Mouse (Mus musculus) bone marrow macrophage, adult 2 months (primary cell): ENCODE results near the gene Gfod1. TPM values are rescaled to one million over a fixed set of nuclear protein-coding genes. Genes with fewer than 3 reads are reported as not detected.

Experiments used
- H3K27ac ChIP-seq: 2 replicates; pipeline ENCODE4 v1.5.1; 2012; ENCODE audit warnings: low read depth, low read length; ENCODE audit not compliant: insufficient read depth
- H3K4me1 ChIP-seq: 2 replicates; pipeline ENCODE4 v1.6.1; 2012; ENCODE audit warnings: low read length; ENCODE audit not compliant: control insufficient read depth, insufficient read depth
- H3K4me3 ChIP-seq: 2 replicates; pipeline ENCODE4 v1.5.1; 2012; ENCODE audit warnings: mild to moderate bottlenecking, low read length, moderate library complexity; ENCODE audit not compliant: insufficient read depth
- CTCF ChIP-seq: IDR thresholded peaks from 2 replicates; pipeline ENCODE4 v1.5.1; 2012; ENCODE audit warnings: low read depth, mild to moderate bottlenecking, low read length, moderate library complexity
- POLR2A ChIP-seq: IDR thresholded peaks from 2 replicates; pipeline ENCODE4 v1.6.1; 2012; ENCODE audit warnings: mild to moderate bottlenecking, low read depth, low read length, borderline replicate concordance
- polyA plus RNA-seq: library from polyadenylated mRNA; stranded (reverse); fragments of >200 nt; gene quantifications from 2 replicates; pipeline ENCODE4 v1.2.4, GENCODE M21; 2012; ENCODE audit not compliant: missing spikeins, insufficient read depth, insufficient read length

Gene Gfod1
- polyA plus RNA-seq, 1 experiment: 0.31 TPM

DNA sequence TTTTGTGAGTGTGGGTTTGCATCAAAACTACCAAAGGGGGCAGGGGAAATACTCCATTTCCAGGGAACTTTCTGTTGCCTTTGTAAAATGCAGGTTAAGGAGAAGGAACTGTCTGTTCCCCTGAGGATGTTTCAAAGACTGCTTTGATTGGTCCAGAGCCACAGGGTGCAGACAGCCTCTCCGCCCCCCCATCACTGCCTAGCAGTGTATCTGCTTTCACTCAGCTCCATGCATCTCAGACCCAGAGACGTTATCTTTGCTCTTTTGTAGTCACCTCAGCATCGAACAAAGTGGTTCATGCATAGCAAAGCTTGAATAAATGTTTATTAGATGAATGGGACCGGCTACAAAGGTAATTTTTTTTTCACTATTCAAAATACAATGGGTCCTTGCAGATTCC, 38.9 kb downstream of the Gfod1 start:
- Histone ChIP-seq H3K27ac (no peak overlapping the region), H3K4me1 (peaks cover 13% of the 10 kb centered on the region), H3K4me3 (no peak overlapping the region)
- no peak for TF ChIP-seq POLR2A
- TF ChIP-seq CTCF: no peak

- TF ChIP-seq POLR2A (no peak), CTCF (no peak)
- Histone ChIP-seq H3K27ac (no peak overlapping the region), H3K4me3 (no peak overlapping the region), H3K4me1 (peaks cover 7% of the 10 kb centered on the region)
Measured at GRCm38 (mm10) chr13:43263646-43264045, 40.3 kb downstream of the Gfod1 start.

GRCm38 (mm10) chr13:43262114-43262739, 41.7 kb downstream of the Gfod1 start:
- Histone ChIP-seq H3K4me1 (peaks cover 7% of the 10 kb centered on the region), H3K27ac (no peak overlapping the region), H3K4me3 (no peak overlapping the region)
- TF ChIP-seq CTCF (no peak), POLR2A (no peak)

DNA sequence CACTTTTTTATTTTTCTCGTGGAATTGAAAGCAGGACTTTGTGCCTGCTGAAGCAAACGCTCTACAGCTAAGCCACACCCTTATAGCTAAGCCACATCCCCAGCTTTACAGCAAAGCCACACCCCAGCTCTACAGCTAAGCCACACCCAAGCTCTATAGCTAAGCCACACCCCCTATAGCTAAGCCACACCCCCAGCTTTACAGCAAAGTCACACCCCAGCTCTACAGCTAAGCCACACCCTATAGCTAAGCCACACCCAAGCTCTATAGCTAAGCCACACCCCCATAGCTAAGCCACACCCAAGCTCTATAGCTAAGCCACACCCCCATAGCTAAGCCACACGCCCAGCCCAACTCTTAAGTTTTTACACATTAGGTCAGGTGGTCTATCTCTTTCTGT, 42.7 kb downstream of the Gfod1 start:
- Histone ChIP-seq H3K4me3 (no peak overlapping the region), H3K4me1 (peaks cover 5% of the 10 kb centered on the region), H3K27ac (no peak overlapping the region)
- TF ChIP-seq CTCF (no peak), POLR2A (no peak)

DNA sequence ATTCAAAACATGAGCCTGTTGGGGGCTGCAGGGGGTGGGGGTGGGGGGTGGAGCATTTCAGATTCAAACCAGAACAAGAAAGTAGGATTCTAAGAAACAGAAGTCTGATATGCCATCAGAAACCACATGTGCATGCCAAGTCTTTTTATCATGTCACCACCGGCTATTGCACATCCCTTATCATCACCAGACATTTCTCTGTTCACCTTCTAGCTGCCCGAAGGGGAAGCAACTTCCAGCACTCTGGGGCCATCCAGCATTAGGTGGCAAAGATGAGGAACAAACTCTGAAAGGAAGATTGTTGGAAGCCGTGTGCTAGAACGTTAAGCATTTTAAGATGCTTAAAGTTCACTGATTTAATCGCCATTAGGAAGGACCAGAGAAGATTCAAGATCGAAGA, 43.2 kb downstream of the Gfod1 start:
- no peak overlapping the region for H3K4me3 ChIP-seq
- H3K27ac ChIP-seq: no peak overlapping the region
- TF ChIP-seq CTCF: no peak
- no peak for TF ChIP-seq POLR2A
- peaks cover under 1% of the 10 kb centered on the region for H3K4me1 ChIP-seq

GRCm38 (mm10) chr13:43256447-43256846, 47.5 kb downstream of the Gfod1 start:
- Histone ChIP-seq H3K4me1 (no peaks in the 10 kb centered on the region), H3K4me3 (no peak overlapping the region), H3K27ac (no peak overlapping the region)
- no peak for TF ChIP-seq POLR2A
- TF ChIP-seq CTCF: no peak

DNA sequence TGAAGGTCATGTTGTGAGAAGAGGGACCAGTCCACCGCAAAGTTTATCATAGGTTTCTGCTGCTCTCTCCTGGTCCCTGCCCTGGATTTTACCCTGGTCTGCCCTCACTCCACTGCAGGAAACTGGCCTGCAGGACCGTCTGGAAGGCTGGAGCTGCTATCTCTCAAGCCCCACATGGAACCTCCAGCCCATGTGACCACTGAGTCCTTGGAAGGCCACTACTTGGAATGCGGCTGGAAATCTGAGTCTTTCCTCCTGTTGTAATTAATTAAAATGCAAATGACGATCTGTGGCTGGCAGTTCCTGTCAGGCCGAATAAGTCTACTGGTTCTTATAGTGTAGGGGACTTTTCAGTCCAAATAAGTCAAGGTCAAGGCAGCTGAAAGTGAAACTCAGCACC, 50.4 kb downstream of the Gfod1 start:
- TF ChIP-seq POLR2A (no peak), CTCF (no peak)
- Histone ChIP-seq H3K4me1 (0 out of 2 replicates have a peak, but pooled peaks cover 2% of the 10 kb centered on the region), H3K27ac (no peak overlapping the region), H3K4me3 (no peak overlapping the region)

- no peak for TF ChIP-seq CTCF
- TF ChIP-seq POLR2A: no peak
- 0 out of 2 replicates have a peak, but pooled peaks cover 2% of the 10 kb centered on the region for H3K4me1 ChIP-seq
- H3K27ac ChIP-seq: no peak overlapping the region
- no peak overlapping the region for H3K4me3 ChIP-seq
Measured at GRCm38 (mm10) chr13:43252105-43252790, 51.7 kb downstream of the Gfod1 start.

GRCm38 (mm10) chr13:43251391-43251790, 52.6 kb downstream of the Gfod1 start:
- no peak overlapping the region for H3K27ac ChIP-seq
- TF ChIP-seq CTCF (no peak), POLR2A (no peak)
- H3K4me3 ChIP-seq: no peak overlapping the region
- 0 out of 2 replicates have a peak, but pooled peaks cover 2% of the 10 kb centered on the region for H3K4me1 ChIP-seq

GRCm38 (mm10) chr13:43250653-43251052, 53.3 kb downstream of the Gfod1 start:
- no peak overlapping the region for H3K4me3 ChIP-seq
- TF ChIP-seq POLR2A (no peak), CTCF (no peak)
- 0 out of 2 replicates have a peak, but pooled peaks cover 2% of the 10 kb centered on the region for H3K4me1 ChIP-seq
- H3K27ac ChIP-seq: no peak overlapping the region

DNA sequence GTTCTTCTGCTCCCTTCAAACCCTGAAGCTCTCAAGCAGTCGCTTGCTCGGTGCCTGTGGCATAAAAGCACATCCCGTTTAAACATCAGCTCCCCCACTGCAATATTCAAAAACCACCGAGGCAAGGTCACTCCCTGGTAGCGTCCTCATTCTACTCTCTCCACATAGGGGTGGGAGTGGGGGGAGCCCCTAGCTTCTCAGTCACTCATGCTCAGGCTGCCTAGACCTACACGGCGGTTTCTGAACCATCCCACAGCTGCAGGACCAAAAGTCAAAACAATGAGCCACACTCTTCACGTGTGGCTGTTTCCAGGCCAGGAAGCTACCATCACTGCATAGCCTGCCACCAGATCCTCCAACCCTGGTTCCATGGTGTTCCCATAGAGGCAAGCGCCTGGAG, 53.9 kb downstream of the Gfod1 start:
- TF ChIP-seq CTCF (no peak), POLR2A (no peak)
- Histone ChIP-seq H3K4me3 (no peak overlapping the region), H3K27ac (no peak overlapping the region), H3K4me1 (0 out of 2 replicates have a peak, but pooled peaks cover 2% of the 10 kb centered on the region)
